Mouse (Mus musculus) ES-Bruce4 (cell line): ENCODE measurements around the gene Ccnq. TPM values are rescaled to one million over a fixed set of nuclear protein-coding genes. Genes with fewer than 3 reads are reported as not detected.
A peak's percentile ranks its signal among the peaks of the same experiment; 100 is the strongest.

Experiments used
- H3K27ac ChIP-seq: 2 replicates; pipeline ENCODE4 v1.5.1; 2012; ENCODE audit warnings: low read length, inconsistent platforms; ENCODE audit not compliant: insufficient read depth
- H3K27me3 ChIP-seq: 2 replicates; pipeline ENCODE4 v1.6.1; 2012; ENCODE audit warnings: mild to moderate bottlenecking, low read length, inconsistent platforms; ENCODE audit not compliant: control insufficient read depth, poor library complexity, insufficient read depth, severe bottlenecking
- H3K36me3 ChIP-seq: 2 replicates; pipeline ENCODE4 v1.6.1; 2012; ENCODE audit warnings: inconsistent platforms, mild to moderate bottlenecking, low read length, moderate library complexity; ENCODE audit not compliant: control insufficient read depth, poor library complexity, insufficient read depth, severe bottlenecking
- H3K4me1 ChIP-seq: one replicate; pipeline ENCODE4 v1.8.1; 2011; ENCODE audit warnings: low read length; ENCODE audit not compliant: control insufficient read depth, insufficient read depth
- H3K4me3 ChIP-seq: 2 replicates; pipeline ENCODE4 v1.5.1; 2011; ENCODE audit warnings: low read depth, mild to moderate bottlenecking, low read length
- H3K9ac ChIP-seq: 2 replicates; pipeline ENCODE4 v1.6.1; 2012; ENCODE audit warnings: low read depth, mild to moderate bottlenecking, inconsistent platforms; ENCODE audit not compliant: poor library complexity, severe bottlenecking
- H3K9me3 ChIP-seq: replicated peaks from 2 replicates; pipeline ENCODE4 v1.6.1; 2012; ENCODE audit warnings: mild to moderate bottlenecking, low read length, inconsistent platforms; ENCODE audit not compliant: control insufficient read depth, poor library complexity, insufficient read depth, severe bottlenecking
- CTCF ChIP-seq: IDR thresholded peaks from one replicate; pipeline ENCODE4 v1.8.1; 2011; ENCODE audit warnings: low read depth, low read length
- EP300 ChIP-seq: IDR thresholded peaks from 2 replicates; pipeline ENCODE4 v1.6.1; 2011; ENCODE audit warnings: low read depth, low read length; ENCODE audit not compliant: insufficient read depth
- POLR2A ChIP-seq: IDR thresholded peaks from one replicate; pipeline ENCODE4 v1.8.1; 2011; ENCODE audit warnings: low read length; ENCODE audit not compliant: insufficient read depth
- polyA plus RNA-seq: library from polyadenylated mRNA; stranded (reverse); fragments of >200 nt; gene quantifications from 2 replicates; pipeline ENCODE4 v1.2.4, GENCODE M21; 2011; ENCODE audit warnings: low read depth; ENCODE audit not compliant: missing spikeins, insufficient read depth, insufficient read length

Ccnq gene
- polyA plus RNA-seq, 1 experiment: 16.1 TPM

DNA sequence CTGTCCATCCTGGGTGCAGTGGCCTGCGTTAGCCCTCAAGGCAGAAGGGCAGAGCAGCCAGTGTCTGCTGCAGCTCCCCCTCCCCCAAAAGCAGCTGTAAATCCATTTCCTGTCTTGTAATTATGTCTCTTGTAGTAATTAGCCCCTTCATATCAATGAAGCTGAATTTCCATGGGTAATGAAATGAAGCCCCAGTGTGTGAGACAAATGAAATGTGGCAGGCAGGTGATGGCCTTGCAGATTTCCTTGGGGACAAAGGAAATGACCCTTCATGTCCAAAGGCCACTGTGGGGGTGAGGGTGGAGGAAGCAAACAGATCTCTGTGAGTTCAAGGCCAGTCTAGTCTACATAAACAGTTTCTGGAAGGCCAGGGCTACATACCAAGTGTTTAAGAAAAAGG lies 1.7 kb upstream of the Ccnq start:
- H3K4me3 ChIP-seq: no peak overlapping the region
- H3K27me3 ChIP-seq: no peaks in the 10 kb centered on the region
- no peaks in the 10 kb centered on the region for H3K4me1 ChIP-seq
- H3K27ac ChIP-seq: no peak overlapping the region
- H3K9ac ChIP-seq: no peak overlapping the region
- H3K36me3 ChIP-seq: peaks cover 3% of the 10 kb centered on the region
- TF ChIP-seq EP300: no peak
- no peak for TF ChIP-seq POLR2A
- TF ChIP-seq CTCF: no peak
- no peaks in the 10 kb centered on the region for H3K9me3 ChIP-seq

DNA sequence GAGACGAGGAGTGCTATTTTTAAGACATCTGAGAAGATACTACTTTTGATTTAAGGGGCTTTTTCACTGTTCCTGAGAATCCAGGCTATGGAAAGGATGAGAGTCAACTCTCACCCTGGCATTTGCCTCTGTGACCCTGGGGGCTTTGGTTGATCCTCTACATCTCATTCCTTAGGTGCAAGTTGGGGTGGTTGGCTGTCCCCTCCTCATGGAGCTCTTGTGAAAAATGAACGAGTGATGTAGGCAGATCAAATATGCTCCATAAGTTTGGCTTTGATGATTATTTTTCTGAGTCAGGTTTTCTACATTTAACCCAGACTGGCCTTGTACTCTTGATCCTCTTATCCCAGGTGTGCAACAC lies 294 bp upstream of the Ccnq start:
- peak overlapping the region; percentile 23; the same call in 1 of the 2 replicates for H3K4me3 ChIP-seq
- peak overlapping the region; percentile 52 for H3K9ac ChIP-seq
- peaks cover 3% of the 10 kb centered on the region for H3K36me3 ChIP-seq
- H3K27ac ChIP-seq: no peak overlapping the region
- no peaks in the 10 kb centered on the region for H3K4me1 ChIP-seq
- H3K27me3 ChIP-seq: no peaks in the 10 kb centered on the region
- TF ChIP-seq POLR2A (no peak), EP300 (no peak), CTCF (no peak)
- H3K9me3 ChIP-seq: no peaks in the 10 kb centered on the region

DNA sequence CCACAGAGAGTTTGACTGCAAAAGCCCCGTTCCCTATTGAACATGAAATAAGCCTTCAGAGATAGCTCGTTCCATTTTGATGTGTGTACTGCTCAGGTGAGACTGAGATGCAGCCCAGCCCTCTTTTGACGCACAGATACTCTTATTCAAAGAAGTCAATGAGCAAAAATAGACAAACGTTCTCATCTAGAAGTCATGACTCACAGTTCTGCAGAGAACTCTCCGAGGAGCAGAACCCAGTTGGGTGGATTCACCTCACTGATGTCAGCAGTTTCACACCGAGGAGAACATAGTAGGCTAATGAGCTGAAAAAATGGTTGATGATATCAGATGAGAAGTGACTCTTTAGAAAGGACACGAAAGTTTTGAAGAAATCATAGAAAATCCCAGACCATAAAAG lies 5.3 kb downstream of the Ccnq start:
- peaks cover 3% of the 10 kb centered on the region for H3K36me3 ChIP-seq
- no peaks in the 10 kb centered on the region for H3K27me3 ChIP-seq
- H3K9me3 ChIP-seq: no peaks in the 10 kb centered on the region
- no peak overlapping the region for H3K4me3 ChIP-seq
- TF ChIP-seq EP300: no peak
- TF ChIP-seq POLR2A: no peak
- no peak for TF ChIP-seq CTCF
- H3K27ac ChIP-seq: no peak overlapping the region
- no peaks in the 10 kb centered on the region for H3K4me1 ChIP-seq
- H3K9ac ChIP-seq: no peak overlapping the region

DNA sequence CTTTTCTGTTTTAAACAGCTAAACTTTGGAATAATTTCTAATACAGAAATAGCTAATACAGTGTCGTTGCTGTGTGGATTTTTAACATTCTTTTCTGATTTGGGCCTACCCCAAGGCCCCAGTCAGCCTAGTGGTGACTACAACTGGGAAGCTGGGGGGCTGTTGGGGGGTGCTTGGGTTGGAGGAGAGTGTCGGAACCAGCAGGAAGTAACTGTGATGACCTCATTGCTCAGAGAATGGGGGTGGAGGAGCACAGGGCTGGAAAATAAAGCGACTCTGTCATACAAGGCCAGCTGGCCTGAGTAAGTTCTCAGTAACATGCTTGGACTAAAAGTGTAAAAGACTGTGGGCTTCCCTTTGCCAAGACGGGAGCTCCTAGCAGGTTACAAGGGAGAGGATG lies 6.1 kb downstream of the Ccnq start:
- Histone ChIP-seq H3K27me3 (no peaks in the 10 kb centered on the region), H3K9ac (no peak overlapping the region), H3K36me3 (peaks cover 3% of the 10 kb centered on the region), H3K4me3 (no peak overlapping the region), H3K9me3 (no peaks in the 10 kb centered on the region), H3K27ac (no peak overlapping the region), H3K4me1 (no peaks in the 10 kb centered on the region)
- TF ChIP-seq POLR2A (no peak), EP300 (no peak), CTCF (no peak)

DNA sequence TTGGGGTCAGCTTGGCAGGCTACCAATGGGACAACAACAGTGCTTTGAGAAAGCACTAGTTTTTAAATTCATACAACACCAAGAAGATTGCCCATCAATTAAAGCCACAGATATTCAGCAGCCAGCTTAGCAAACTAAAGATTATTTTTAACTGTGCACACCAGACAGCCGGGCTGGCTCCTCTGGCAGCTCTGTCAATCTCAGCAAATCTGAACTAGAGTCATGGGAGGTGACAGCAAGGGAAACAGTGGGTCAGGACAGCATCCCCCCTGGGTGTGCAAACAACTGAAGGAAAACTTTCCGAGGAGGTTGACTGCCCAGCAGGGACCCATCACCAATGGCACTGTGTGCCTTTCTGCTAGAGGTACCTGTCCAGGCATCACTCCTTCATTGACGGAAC lies 9.1 kb downstream of the Ccnq start:
- Histone ChIP-seq H3K27ac (no peak overlapping the region), H3K9ac (no peak overlapping the region), H3K4me1 (no peaks in the 10 kb centered on the region), H3K9me3 (no peaks in the 10 kb centered on the region), H3K4me3 (no peak overlapping the region), H3K36me3 (no peaks in the 10 kb centered on the region), H3K27me3 (no peaks in the 10 kb centered on the region; the same call in 1 of the 2 replicates)
- no peak for TF ChIP-seq EP300
- no peak for TF ChIP-seq CTCF
- no peak for TF ChIP-seq POLR2A

DNA sequence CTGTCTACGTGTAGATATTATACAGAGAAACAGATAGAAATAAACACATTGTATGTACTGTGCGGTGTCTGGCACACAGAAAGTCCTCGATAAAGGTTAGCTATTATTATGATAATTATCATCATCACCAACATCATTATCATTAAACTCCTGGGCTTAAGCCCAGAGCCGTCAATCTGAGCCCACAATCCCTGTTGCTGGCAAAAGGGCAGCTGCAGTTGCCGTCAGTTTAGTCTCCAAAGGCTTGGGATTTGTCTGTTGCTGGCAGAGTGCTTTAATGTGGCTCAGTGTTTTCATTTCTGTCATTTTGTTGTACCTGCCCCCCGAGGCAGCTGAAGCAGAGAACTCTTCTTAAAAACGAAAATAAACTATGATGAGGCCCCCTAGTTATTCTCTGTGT lies 9.6 kb downstream of the Ccnq start:
- Histone ChIP-seq H3K9ac (no peak overlapping the region), H3K27ac (no peak overlapping the region), H3K36me3 (no peaks in the 10 kb centered on the region), H3K9me3 (no peaks in the 10 kb centered on the region), H3K4me3 (no peak overlapping the region), H3K27me3 (no peaks in the 10 kb centered on the region; the same call in 1 of the 2 replicates), H3K4me1 (no peaks in the 10 kb centered on the region)
- TF ChIP-seq EP300 (no peak), CTCF (no peak), POLR2A (no peak)

DNA sequence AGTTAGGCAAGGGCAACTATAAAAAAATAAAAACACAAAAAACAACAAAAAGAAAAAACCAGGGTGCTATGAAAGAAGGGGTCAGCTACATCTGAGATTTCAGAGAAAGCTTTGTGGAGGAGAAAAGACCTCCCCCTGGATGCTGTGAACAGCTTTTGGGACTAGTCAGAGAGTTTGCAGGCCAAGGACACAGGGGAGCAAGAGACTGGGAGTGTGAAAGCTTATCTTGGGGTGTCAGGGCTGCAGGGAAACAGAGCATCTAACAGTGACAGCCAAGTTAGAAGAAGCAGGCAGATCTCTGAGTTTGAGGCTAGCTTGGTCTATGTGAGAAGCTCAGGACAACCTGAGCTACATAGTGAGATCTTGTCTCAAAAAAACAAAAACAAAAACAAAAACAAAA lies 12.2 kb downstream of the Ccnq start:
- no peaks in the 10 kb centered on the region for H3K9me3 ChIP-seq
- H3K4me1 ChIP-seq: no peaks in the 10 kb centered on the region
- no peak overlapping the region for H3K4me3 ChIP-seq
- no peaks in the 10 kb centered on the region for H3K36me3 ChIP-seq
- H3K27me3 ChIP-seq: no peaks in the 10 kb centered on the region; the same call in none of the 2 replicates
- H3K27ac ChIP-seq: no peak overlapping the region
- no peak for TF ChIP-seq POLR2A
- TF ChIP-seq CTCF: no peak
- no peak for TF ChIP-seq EP300
- H3K9ac ChIP-seq: no peak overlapping the region
